Mouse (Mus musculus) ES-Bruce4 (cell line): Measurements from ENCODE around the gene Ankle1. TPM values are rescaled to one million over a fixed set of nuclear protein-coding genes. Genes with fewer than 3 reads are reported as not detected.

Source experiments
- H3K27ac ChIP-seq: 2 replicates; pipeline ENCODE4 v1.5.1; 2012; ENCODE audit warnings: low read length, inconsistent platforms; ENCODE audit not compliant: insufficient read depth
- H3K27me3 ChIP-seq: 2 replicates; pipeline ENCODE4 v1.6.1; 2012; ENCODE audit warnings: mild to moderate bottlenecking, low read length, inconsistent platforms; ENCODE audit not compliant: control insufficient read depth, poor library complexity, insufficient read depth, severe bottlenecking
- H3K36me3 ChIP-seq: 2 replicates; pipeline ENCODE4 v1.6.1; 2012; ENCODE audit warnings: inconsistent platforms, mild to moderate bottlenecking, low read length, moderate library complexity; ENCODE audit not compliant: control insufficient read depth, poor library complexity, insufficient read depth, severe bottlenecking
- H3K4me1 ChIP-seq: one replicate; pipeline ENCODE4 v1.8.1; 2011; ENCODE audit warnings: low read length; ENCODE audit not compliant: control insufficient read depth, insufficient read depth
- H3K4me3 ChIP-seq: 2 replicates; pipeline ENCODE4 v1.5.1; 2011; ENCODE audit warnings: low read depth, mild to moderate bottlenecking, low read length
- H3K9ac ChIP-seq: 2 replicates; pipeline ENCODE4 v1.6.1; 2012; ENCODE audit warnings: low read depth, mild to moderate bottlenecking, inconsistent platforms; ENCODE audit not compliant: poor library complexity, severe bottlenecking
- H3K9me3 ChIP-seq: replicated peaks from 2 replicates; pipeline ENCODE4 v1.6.1; 2012; ENCODE audit warnings: mild to moderate bottlenecking, low read length, inconsistent platforms; ENCODE audit not compliant: control insufficient read depth, poor library complexity, insufficient read depth, severe bottlenecking
- CTCF ChIP-seq: IDR thresholded peaks from one replicate; pipeline ENCODE4 v1.8.1; 2011; ENCODE audit warnings: low read depth, low read length
- EP300 ChIP-seq: IDR thresholded peaks from 2 replicates; pipeline ENCODE4 v1.6.1; 2011; ENCODE audit warnings: low read depth, low read length; ENCODE audit not compliant: insufficient read depth
- POLR2A ChIP-seq: IDR thresholded peaks from one replicate; pipeline ENCODE4 v1.8.1; 2011; ENCODE audit warnings: low read length; ENCODE audit not compliant: insufficient read depth
- polyA plus RNA-seq: library from polyadenylated mRNA; stranded (reverse); fragments of >200 nt; gene quantifications from 2 replicates; pipeline ENCODE4 v1.2.4, GENCODE M21; 2011; ENCODE audit warnings: low read depth; ENCODE audit not compliant: missing spikeins, insufficient read depth, insufficient read length

Ankle1 gene
- polyA plus RNA-seq, 1 experiment = 10.9 TPM

- TF ChIP-seq POLR2A = no peak
- no peak for TF ChIP-seq EP300
- TF ChIP-seq CTCF = no peak
- no peak overlapping the region for H3K27ac ChIP-seq
- peaks cover 8% of the 10 kb centered on the region for H3K4me1 ChIP-seq
- H3K9me3 ChIP-seq = no peaks in the 10 kb centered on the region
- peak overlapping the region; percentile 12; the same call in 1 of the 2 replicates for H3K4me3 ChIP-seq
- no peaks in the 10 kb centered on the region for H3K36me3 ChIP-seq
- no peaks in the 10 kb centered on the region for H3K27me3 ChIP-seq
- H3K9ac ChIP-seq = no peak overlapping the region
These were observed 51.1 kb downstream of the Ankle1 start for GRCm38 (mm10) chr8:71456906-71457305.

GRCm38 (mm10) chr8:71457659-71458270 is 52.0 kb downstream of the Ankle1 start:
- H3K36me3 ChIP-seq = no peaks in the 10 kb centered on the region

More at GRCm38 (mm10) chr8:71457659-71458270, 52.0 kb downstream of the Ankle1 start:
- H3K4me3 ChIP-seq = peak overlapping the region; percentile 19
- H3K9me3 ChIP-seq = no peaks in the 10 kb centered on the region
- no peak overlapping the region for H3K27ac ChIP-seq
- H3K9ac ChIP-seq = no peak overlapping the region
- peaks cover 8% of the 10 kb centered on the region for H3K4me1 ChIP-seq
- no peak for TF ChIP-seq EP300
- no peak for TF ChIP-seq POLR2A
- TF ChIP-seq CTCF = no peak
- 0 out of 2 replicates have a peak, but pooled peaks cover 2% of the 10 kb centered on the region for H3K27me3 ChIP-seq

Other genes starting within 250 kb of the Ankle1 start
- gene Myo9b, start 133.3 kb upstream of the Ankle1 start, polyA plus RNA-seq = 37.3 and 39.0 TPM in 2 replicates
- 30.7 and 34.3 TPM in 2 replicates for gene Haus8, start 133.1 kb upstream of the Ankle1 start, polyA plus RNA-seq
- 63.2 and 68.7 TPM in 2 replicates for gene Use1, start 39.2 kb upstream of the Ankle1 start, polyA plus RNA-seq
- gene Ocel1, start 34.7 kb upstream of the Ankle1 start, polyA plus RNA-seq = 1.9 and 3.2 TPM in 2 replicates
- gene Nr2f6, start 24.1 kb upstream of the Ankle1 start, polyA plus RNA-seq = 23.0 and 23.9 TPM in 2 replicates
- not detected in 2 replicates for gene Ushbp1, start 10.2 kb upstream of the Ankle1 start, polyA plus RNA-seq
- 82.0 and 102 TPM in 2 replicates for gene Babam1, start 9.1 kb upstream of the Ankle1 start, polyA plus RNA-seq
- 10.1 and 13.7 TPM in 2 replicates for gene Abhd8, start 57.6 kb downstream of the Ankle1 start, polyA plus RNA-seq
- gene Mrpl34, start 58.9 kb downstream of the Ankle1 start, polyA plus RNA-seq = 68.1 and 77.0 TPM in 2 replicates
- 37.5 and 38.2 TPM in 2 replicates for gene Dda1, start 63.2 kb downstream of the Ankle1 start, polyA plus RNA-seq
- 7.0 and 7.1 TPM in 2 replicates for gene Ano8, start 80.0 kb downstream of the Ankle1 start, polyA plus RNA-seq
- gene Gtpbp3, start 82.1 kb downstream of the Ankle1 start, polyA plus RNA-seq = 14.8 and 16.3 TPM in 2 replicates
- gene Plvap, start 105.7 kb downstream of the Ankle1 start, polyA plus RNA-seq = 4.0 and 4.4 TPM in 2 replicates
- 4.3 and 4.9 TPM in 2 replicates for gene Ccdc194, start 119.7 kb downstream of the Ankle1 start, polyA plus RNA-seq
- 207 and 235 TPM in 2 replicates for gene Bst2, start 131.4 kb downstream of the Ankle1 start, polyA plus RNA-seq
- gene Mvb12a, start 136.9 kb downstream of the Ankle1 start, polyA plus RNA-seq = 72.6 and 74.1 TPM in 2 replicates
- gene Tmem221, start 152.9 kb downstream of the Ankle1 start, polyA plus RNA-seq = 2.2 and 2.4 TPM in 2 replicates
- not detected in 2 replicates for gene Nxnl1, start 160.6 kb downstream of the Ankle1 start, polyA plus RNA-seq
- gene Slc27a1, start 162.9 kb downstream of the Ankle1 start, polyA plus RNA-seq = 21.8 and 27.3 TPM in 2 replicates
- gene Pgls, start 186.2 kb downstream of the Ankle1 start, polyA plus RNA-seq = 57.2 and 65.6 TPM in 2 replicates
- gene Fam129c, start 191.6 kb downstream of the Ankle1 start, polyA plus RNA-seq = 6.4 and 9.0 TPM in 2 replicates
- gene Colgalt1, start 205.0 kb downstream of the Ankle1 start, polyA plus RNA-seq = 83.2 and 85.2 TPM in 2 replicates